Mouse (Mus musculus) B cell, adult 67 days (primary cell): ENCODE data around the gene Cavin3. TPM values are rescaled to one million over a fixed set of nuclear protein-coding genes. Genes with fewer than 3 reads are reported as not detected.

Source experiments
- total RNA-seq, 2 experiments: library from RNA; stranded (reverse); gene quantifications; 4 replicates each; pipeline ENCODE4 v1.2.4; 2023

Cavin3 gene
- total RNA-seq = not detected

DNA sequence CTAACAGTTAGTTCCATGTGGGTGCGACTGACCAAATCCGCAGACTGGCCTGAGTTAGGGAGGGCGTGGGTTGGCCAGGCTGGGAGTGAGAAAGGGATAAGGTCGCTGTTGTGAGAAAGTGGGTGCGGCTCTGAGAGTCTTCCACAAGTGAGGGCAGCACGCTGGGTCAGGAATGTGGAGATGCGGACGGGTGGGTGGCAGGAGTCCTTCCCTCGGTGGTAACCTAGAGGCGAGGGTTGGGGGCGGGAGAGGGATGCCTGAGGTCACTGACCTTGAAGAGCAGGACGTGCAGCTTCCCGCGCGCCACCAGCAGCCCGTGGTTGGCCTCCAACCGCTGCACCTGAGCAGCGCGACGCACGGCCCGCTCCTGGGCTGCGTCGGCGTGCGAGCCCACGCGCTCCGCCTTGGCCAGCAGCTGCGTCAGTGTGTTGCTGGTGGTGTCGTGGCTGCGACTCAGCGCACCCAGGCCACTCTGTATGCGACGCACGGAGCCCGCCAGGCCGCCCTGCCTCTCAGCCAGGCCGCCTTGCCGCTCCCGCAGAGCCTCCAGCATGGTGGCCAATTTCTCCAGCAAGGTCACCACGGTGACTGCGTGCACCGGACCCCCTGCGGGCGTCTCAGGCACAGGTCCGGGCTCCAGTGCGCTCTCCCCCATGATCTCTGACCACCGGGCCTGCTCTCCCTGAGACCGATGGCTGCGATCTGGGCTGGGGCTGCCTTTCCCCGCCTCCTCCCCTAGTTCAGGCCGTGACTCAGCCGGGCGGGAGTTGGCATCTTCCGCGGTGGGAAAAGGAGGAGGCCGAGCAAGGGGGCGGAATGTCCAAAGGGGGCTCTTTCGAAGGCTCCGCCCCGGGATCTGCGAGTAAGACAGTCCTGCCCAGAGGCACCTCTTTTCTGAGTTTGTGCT lies at the start of gene Cavin3:
TSS of gene Cavin3 (minus strand) at position 796 of the 907 bp plus-strand sequence.

Other genes with a start within 250 kb of the Cavin3 start
- gene Olfr688, start 194.2 kb downstream of the Cavin3 start, total RNA-seq = not detected
- not detected for gene Olfr689, start 171.1 kb downstream of the Cavin3 start, total RNA-seq
- gene Olfr690, start 148.2 kb downstream of the Cavin3 start, total RNA-seq = not detected
- gene Olfr691, start 140.0 kb downstream of the Cavin3 start, total RNA-seq = not detected
- not detected for gene Olfr692, start 114.1 kb downstream of the Cavin3 start, total RNA-seq
- not detected for gene Gm5901, start 107.3 kb downstream of the Cavin3 start, total RNA-seq
- 10 to 100 TPM; 47.0 to 56.8 TPM for gene Fam160a2, start 82.2 kb downstream of the Cavin3 start, total RNA-seq
- not detected for gene Cnga4, start 77.7 kb downstream of the Cavin3 start, total RNA-seq
- not detected for gene Cckbr, start 56.6 kb downstream of the Cavin3 start, total RNA-seq
- 10 to 100 TPM; 25.2 to 27.6 TPM for gene Smpd1, start 72.1 kb upstream of the Cavin3 start, total RNA-seq
- 1 to 10 TPM; 3.8 to 4.2 TPM for gene Apbb1, start 99.4 kb upstream of the Cavin3 start, total RNA-seq
- gene Hpx, start 117.8 kb upstream of the Cavin3 start, total RNA-seq = not detected
- 10 to 100 TPM; 29.9 to 30.2 TPM for gene Trim3, start 151.3 kb upstream of the Cavin3 start, total RNA-seq
- gene Timm10b, start 157.8 kb upstream of the Cavin3 start, total RNA-seq = 10 to 100 TPM; 61.4 to 63.9 TPM
- gene Arfip2, start 158.1 kb upstream of the Cavin3 start, total RNA-seq = 10 to 100 TPM; 40.8 to 49.4 TPM
- gene Gm45799, start 158.3 kb upstream of the Cavin3 start, total RNA-seq = 10 to 100 TPM; 17.5 to 19.2 TPM
- gene Dnhd1, start 168.5 kb upstream of the Cavin3 start, total RNA-seq = 10 to 100 TPM in 1 of 2 experiments, 1 to 10 TPM in 1; 9.6 to 10.1 TPM